Mouse (Mus musculus) limb, embryonic 14.5 days (tissue): ENCODE data around the gene Mef2d. TPM values are rescaled to one million over a fixed set of nuclear protein-coding genes. Genes with fewer than 3 reads are reported as not detected.
A peak's percentile ranks its signal among the peaks of the same experiment; 100 is the strongest.

Experiments used
- ATAC-seq: fragments of 200-750 bp; cut with Nextera tagmentation; 2 replicates; pipeline ENCODE4 v1.8.0; 2017; ENCODE audit warnings: low read depth, moderate number of reproducible peaks, moderate TSS enrichment; ENCODE audit not compliant: low FRiP score
- DNase-seq: peaks from one replicate; pipeline ENCODE4 v3.0.0-alpha.2; 2015; ENCODE audit warnings: low spot score
- H3K27ac ChIP-seq: fragments of 300-500 bp; sonication (generic); replicated peaks from 2 replicates; pipeline ENCODE4 v1.5.1; 2014; ENCODE audit warnings: low read depth, mild to moderate bottlenecking, low read length, moderate library complexity, mixed read lengths
- H3K27me3 ChIP-seq: fragments of 300-500 bp; sonication (generic); 2 replicates; pipeline ENCODE4 v1.6.1; 2014; ENCODE audit warnings: low read length, mixed read lengths; ENCODE audit not compliant: control insufficient read depth, insufficient read depth
- H3K36me3 ChIP-seq: fragments of 300-500 bp; sonication (generic); 2 replicates; pipeline ENCODE4 v1.6.1; 2014; ENCODE audit warnings: mild to moderate bottlenecking, low read length, moderate library complexity, mixed read lengths; ENCODE audit not compliant: control insufficient read depth, insufficient read depth
- H3K4me1 ChIP-seq: fragments of 300-500 bp; sonication (generic); 2 replicates; pipeline ENCODE4 v1.6.1; 2014; ENCODE audit warnings: antibody characterized with exemption, low read length, mixed read lengths; ENCODE audit not compliant: control insufficient read depth, insufficient read depth
- H3K4me2 ChIP-seq: fragments of 300-500 bp; sonication (generic); replicated peaks from 2 replicates; pipeline ENCODE4 v1.6.1; 2014; ENCODE audit warnings: low read depth, mild to moderate bottlenecking, low read length, moderate library complexity; ENCODE audit not compliant: severe bottlenecking
- H3K4me3 ChIP-seq: fragments of 300-500 bp; sonication (generic); replicated peaks from 2 replicates; pipeline ENCODE4 v1.5.1; 2014; ENCODE audit warnings: low read length
- H3K9ac ChIP-seq: fragments of 300-500 bp; sonication (generic); 2 replicates; pipeline ENCODE4 v1.6.1; 2014; ENCODE audit warnings: mild to moderate bottlenecking, low read depth, low read length, moderate library complexity; ENCODE audit not compliant: severe bottlenecking
- H3K9me3 ChIP-seq: fragments of 300-500 bp; sonication (generic); 2 replicates; pipeline ENCODE4 v1.6.1; 2016; ENCODE audit warnings: low read length; ENCODE audit not compliant: control insufficient read depth
- POLR2A ChIP-seq: fragments of 200-500 bp; IDR thresholded peaks from 2 replicates; pipeline ENCODE4 v1.8.0; 2012; ENCODE audit warnings: inconsistent platforms, mild to moderate bottlenecking, moderate library complexity, borderline replicate concordance; ENCODE audit not compliant: insufficient read depth, insufficient read length; ENCODE audit errors: extremely low read depth
- WGBS: fragments of 180-500 bp; shearing (Covaris S2); extraction: QIAGEN DNeasy Blood & Tissue Kit; methylation state at CpG from one replicate; pipeline ENCODE4 v1.1.7; 2014; 5-methylcytosine and 5-hydroxymethylcytosine counted together
- polyA plus RNA-seq, 2 experiments: library from polyadenylated mRNA; depleted of rRNA in 1 of 2; stranded (reverse) in 1 of 2; unstranded in 1 of 2; fragments of >200 nt; fragmentation: Nextera tagmentation in 1 of 2; extraction: Ambion mirVana in 1 of 2; gene quantifications; 2 replicates each; pipeline versions ENCODE4 v1.2.1 to v1.2.3; 2012 to 2014

Mef2d gene
- polyA plus RNA-seq, 2 experiments = 29.6 to 58.7 TPM

GRCm38 (mm10) chr3:88136945-88137494 is 5.2 kb upstream of the Mef2d start:
- DNase-seq = no peak

GRCm38 (mm10) chr3:88137821-88138220 is 4.4 kb upstream of the Mef2d start:
- Histone ChIP-seq H3K27ac (peak overlapping the region; percentile 97), H3K4me2 (peak overlapping the region; percentile 97), H3K4me3 (peak overlapping the region; percentile 57), H3K4me1 (peaks cover 33% of the 10 kb centered on the region), H3K9me3 (no peaks in the 10 kb centered on the region), H3K9ac (peak overlapping the region; percentile 47), H3K27me3 (no peaks in the 10 kb centered on the region), H3K36me3 (no peaks in the 10 kb centered on the region)
- WGBS = 11% methylated on average over 3 of the region's 3 CpGs
- ATAC-seq (no peak), DNase-seq (no peak)
- no peak for TF ChIP-seq POLR2A

More at GRCm38 (mm10) chr3:88136945-88137494, 5.2 kb upstream of the Mef2d start:
- no peaks in the 10 kb centered on the region for H3K36me3 ChIP-seq
- peaks cover 33% of the 10 kb centered on the region for H3K4me1 ChIP-seq
- no peak overlapping the region for H3K4me3 ChIP-seq
- 81% methylated on average over 4 of the region's 4 CpGs for WGBS
- H3K9ac ChIP-seq = no peak overlapping the region
- no peaks in the 10 kb centered on the region for H3K9me3 ChIP-seq
- H3K27me3 ChIP-seq = no peaks in the 10 kb centered on the region
- TF ChIP-seq POLR2A = no peak
- H3K27ac ChIP-seq = no peak overlapping the region
- H3K4me2 ChIP-seq = peak overlapping the region; percentile 97; the same call in 1 of the 2 replicates
- no peak for ATAC-seq

DNA sequence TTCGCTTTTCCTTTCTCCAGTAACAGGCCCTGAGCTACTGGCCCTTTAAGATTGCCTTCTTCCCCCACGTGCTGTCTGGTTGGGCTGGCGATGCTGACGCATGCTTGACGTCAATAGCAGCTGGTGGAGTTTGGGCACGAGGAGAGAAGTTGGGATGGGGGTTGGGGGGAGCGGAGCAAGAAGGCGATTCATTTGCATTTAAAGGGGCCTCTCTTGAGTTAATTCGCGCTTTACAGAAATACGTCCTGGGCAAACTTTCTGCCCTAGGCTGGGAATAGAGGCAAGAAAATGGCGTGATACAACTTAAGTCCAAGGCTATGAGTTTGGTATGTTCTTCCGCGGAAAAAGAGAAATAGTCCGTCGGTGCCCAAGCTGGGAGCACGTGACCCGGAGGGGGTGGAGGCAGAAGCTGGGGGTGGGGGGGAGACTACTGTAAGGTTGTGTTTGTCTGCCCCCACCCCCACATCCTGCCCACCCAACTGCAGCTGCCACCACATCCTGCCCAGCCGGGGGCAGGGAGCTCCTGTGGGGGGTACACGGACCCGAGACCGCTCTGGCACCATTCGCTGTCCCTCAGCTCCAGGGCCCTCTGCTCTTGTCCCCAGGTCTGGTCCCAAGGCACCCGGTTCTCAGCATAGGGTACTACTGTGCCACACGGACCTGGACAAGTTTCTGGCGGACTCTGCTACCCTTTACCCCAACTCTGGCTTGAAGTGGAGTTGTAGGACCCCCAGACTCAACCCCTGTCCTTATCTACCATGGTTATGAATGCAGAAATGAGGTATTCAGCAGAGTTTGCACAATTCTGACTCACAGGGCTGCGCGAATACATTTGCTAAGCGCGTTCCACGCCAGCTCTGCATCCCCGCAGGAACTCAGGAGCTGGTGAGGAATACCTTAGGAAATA is 3.6 kb upstream of the Mef2d start:
- 1% methylated on average over 27 of the region's 32 CpGs for WGBS
- Histone ChIP-seq H3K9me3 (no peaks in the 10 kb centered on the region), H3K4me1 (peaks cover 37% of the 10 kb centered on the region), H3K9ac (peak overlapping the region; percentile 47), H3K4me2 (peak overlapping the region; percentile 97), H3K27me3 (no peaks in the 10 kb centered on the region), H3K36me3 (no peaks in the 10 kb centered on the region), H3K4me3 (peak overlapping the region; percentile 57), H3K27ac (peak overlapping the region; percentile 97)
- DNase-seq = peak; percentile 92
- peak; percentile 78 for ATAC-seq
- TF ChIP-seq POLR2A = no peak; the same call in 1 of the 2 replicates

- no peak for ATAC-seq
- H3K4me3 ChIP-seq = peak overlapping the region; percentile 57
- H3K36me3 ChIP-seq = no peaks in the 10 kb centered on the region; the same call in 1 of the 2 replicates
- 15% methylated on average over 25 of the region's 25 CpGs for WGBS
- H3K4me1 ChIP-seq = peaks cover 46% of the 10 kb centered on the region
- H3K9me3 ChIP-seq = no peaks in the 10 kb centered on the region
- H3K27ac ChIP-seq = peak overlapping the region; percentile 97
- no peak for TF ChIP-seq POLR2A
- DNase-seq = no peak
- H3K4me2 ChIP-seq = peak overlapping the region; percentile 97
- H3K27me3 ChIP-seq = no peaks in the 10 kb centered on the region
- peak overlapping the region; percentile 47 for H3K9ac ChIP-seq
Measured at GRCm38 (mm10) chr3:88139243-88140177, 2.7 kb upstream of the Mef2d start.
